Mouse (Mus musculus): Measurements from ENCODE around the gene Cnga4. TPM values are rescaled to one million over a fixed set of nuclear protein-coding genes. Genes with fewer than 3 reads are reported as not detected.

Gene Cnga4
- polyA plus RNA-seq, 1 experiment = 7.9 TPM

GRCm38 (mm10) chr7:105414385-105414784, 10.0 kb downstream of the Cnga4 start:
- peak overlapping the region; percentile 69 for H3K4me3 ChIP-seq (ENCODE audit: control insufficient read depth, low read depth, low read length)
- no peak overlapping the region for H3K27ac ChIP-seq (ENCODE audit: control insufficient read depth, insufficient read depth, low read depth, low read length)
- peaks cover 2% of the 10 kb centered on the region for H3K4me1 ChIP-seq (ENCODE audit: control insufficient read depth, insufficient read depth, low read length)
- H3K27me3 ChIP-seq (ENCODE audit: control insufficient read depth, insufficient read depth, low read length) = no peaks in the 10 kb centered on the region
- TF ChIP-seq POLR2A (IDR thresholded peaks at IDR 0.05; ENCODE audit: control insufficient read depth, low read depth, low read length) (no peak), CTCF (IDR thresholded peaks at IDR 0.05; ENCODE audit: control insufficient read depth, insufficient read depth, insufficient replicate concordance, low read depth, low read length) (no peak)
- H3K36me3 ChIP-seq (ENCODE audit: control insufficient read depth, insufficient read depth, low read length) = no peaks in the 10 kb centered on the region

- no peaks in the 10 kb centered on the region for H3K27me3 ChIP-seq (ENCODE audit: control insufficient read depth, insufficient read depth, low read length)
- TF ChIP-seq POLR2A (IDR thresholded peaks at IDR 0.05; ENCODE audit: control insufficient read depth, low read depth, low read length) (no peak), CTCF (IDR thresholded peaks at IDR 0.05; ENCODE audit: control insufficient read depth, insufficient read depth, insufficient replicate concordance, low read depth, low read length) (no peak)
- no peaks in the 10 kb centered on the region for H3K36me3 ChIP-seq (ENCODE audit: control insufficient read depth, insufficient read depth, low read length)
- H3K27ac ChIP-seq (ENCODE audit: control insufficient read depth, insufficient read depth, low read depth, low read length) = no peak overlapping the region
- H3K4me1 ChIP-seq (ENCODE audit: control insufficient read depth, insufficient read depth, low read length) = peaks cover 2% of the 10 kb centered on the region
- no peak overlapping the region for H3K4me3 ChIP-seq (ENCODE audit: control insufficient read depth, low read depth, low read length)
Measured at GRCm38 (mm10) chr7:105416529-105416928, 12.2 kb downstream of the Cnga4 start.

DNA sequence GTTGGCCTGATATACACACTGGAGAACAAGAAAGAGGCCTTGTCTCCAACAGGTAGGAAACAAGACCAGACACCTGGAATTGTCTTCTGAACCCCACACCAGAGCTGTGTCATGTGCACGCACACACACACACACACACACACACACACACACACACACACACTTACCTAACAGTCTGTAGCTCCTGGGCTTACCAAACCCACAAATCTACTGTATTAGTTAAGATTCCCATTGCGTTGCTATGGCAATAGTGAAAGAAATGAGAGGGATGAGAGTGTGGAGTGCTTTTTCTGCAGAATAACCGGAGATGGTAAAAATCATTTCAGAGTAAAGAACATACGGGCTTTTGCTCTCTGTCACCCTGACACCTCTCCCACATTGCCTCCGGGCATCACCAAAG, 13.7 kb downstream of the Cnga4 start:
- Histone ChIP-seq H3K4me1 (ENCODE audit: control insufficient read depth, insufficient read depth, low read length) (peaks cover 2% of the 10 kb centered on the region; the same call in 1 of the 2 replicates), H3K27me3 (ENCODE audit: control insufficient read depth, insufficient read depth, low read length) (no peaks in the 10 kb centered on the region), H3K4me3 (ENCODE audit: control insufficient read depth, low read depth, low read length) (no peak overlapping the region), H3K36me3 (ENCODE audit: control insufficient read depth, insufficient read depth, low read length) (no peaks in the 10 kb centered on the region), H3K27ac (ENCODE audit: control insufficient read depth, insufficient read depth, low read depth, low read length) (no peak overlapping the region)
- no peak for TF ChIP-seq POLR2A (IDR thresholded peaks at IDR 0.05; ENCODE audit: control insufficient read depth, low read depth, low read length)
- no peak for TF ChIP-seq CTCF (IDR thresholded peaks at IDR 0.05; ENCODE audit: control insufficient read depth, insufficient read depth, insufficient replicate concordance, low read depth, low read length)

DNA sequence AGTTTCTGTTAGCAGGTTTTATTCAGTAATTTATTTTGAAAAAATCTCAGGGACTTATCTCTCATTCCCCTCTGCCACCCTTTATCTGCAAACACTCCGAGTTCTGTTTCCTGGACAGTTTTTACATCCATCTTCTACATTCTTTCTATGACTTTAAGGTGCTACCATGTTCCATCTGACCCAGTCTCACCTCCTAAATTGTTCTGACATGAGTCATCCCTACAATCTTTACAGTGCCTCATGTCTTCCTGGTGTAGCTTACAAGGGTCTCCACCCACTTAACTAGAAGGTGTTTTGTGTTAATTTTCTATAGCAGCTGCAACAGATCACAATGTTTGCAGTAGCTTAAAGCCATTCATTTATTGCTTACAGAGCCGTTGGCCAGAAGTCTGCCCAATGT, 16.5 kb downstream of the Cnga4 start:
- no peaks in the 10 kb centered on the region for H3K36me3 ChIP-seq (ENCODE audit: control insufficient read depth, insufficient read depth, low read length)
- peaks cover 3% of the 10 kb centered on the region; the same call in 1 of the 2 replicates for H3K4me1 ChIP-seq (ENCODE audit: control insufficient read depth, insufficient read depth, low read length)
- H3K27ac ChIP-seq (ENCODE audit: control insufficient read depth, insufficient read depth, low read depth, low read length) = no peak overlapping the region
- no peaks in the 10 kb centered on the region for H3K27me3 ChIP-seq (ENCODE audit: control insufficient read depth, insufficient read depth, low read length)
- no peak overlapping the region for H3K4me3 ChIP-seq (ENCODE audit: control insufficient read depth, low read depth, low read length)
- TF ChIP-seq POLR2A (IDR thresholded peaks at IDR 0.05; ENCODE audit: control insufficient read depth, low read depth, low read length) = no peak
- TF ChIP-seq CTCF (IDR thresholded peaks at IDR 0.05; ENCODE audit: control insufficient read depth, insufficient read depth, insufficient replicate concordance, low read depth, low read length) = no peak

DNA sequence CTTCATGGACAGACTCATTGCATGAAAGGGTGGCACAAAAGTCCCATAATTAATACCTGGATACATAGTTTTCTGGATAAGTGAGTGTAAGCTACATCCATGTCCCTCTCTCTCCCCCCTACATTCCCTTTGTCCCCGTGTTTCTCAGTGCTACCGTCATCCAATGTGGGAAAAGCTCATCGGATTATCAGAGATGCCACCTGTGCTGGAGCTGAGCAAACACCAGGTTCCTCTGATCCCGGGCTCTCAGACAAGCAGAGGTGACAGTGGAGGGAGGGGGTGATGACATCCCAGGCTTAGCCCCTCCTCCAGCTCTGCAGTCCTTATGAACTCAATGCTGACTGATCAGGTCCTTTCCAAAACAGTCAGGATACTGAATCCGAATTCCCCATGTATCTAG, 20.0 kb downstream of the Cnga4 start:
- TF ChIP-seq CTCF (IDR thresholded peaks at IDR 0.05; ENCODE audit: control insufficient read depth, insufficient read depth, insufficient replicate concordance, low read depth, low read length) = no peak
- TF ChIP-seq POLR2A (IDR thresholded peaks at IDR 0.05; ENCODE audit: control insufficient read depth, low read depth, low read length) = no peak
- no peaks in the 10 kb centered on the region for H3K27me3 ChIP-seq (ENCODE audit: control insufficient read depth, insufficient read depth, low read length)
- no peak overlapping the region for H3K27ac ChIP-seq (ENCODE audit: control insufficient read depth, insufficient read depth, low read depth, low read length)
- H3K36me3 ChIP-seq (ENCODE audit: control insufficient read depth, insufficient read depth, low read length) = no peaks in the 10 kb centered on the region
- H3K4me3 ChIP-seq (ENCODE audit: control insufficient read depth, low read depth, low read length) = no peak overlapping the region
- peaks cover 4% of the 10 kb centered on the region; the same call in 1 of the 2 replicates for H3K4me1 ChIP-seq (ENCODE audit: control insufficient read depth, insufficient read depth, low read length)

GRCm38 (mm10) chr7:105425424-105426043, 21.2 kb downstream of the Cnga4 start, which contains the start of gene Cckbr:
Gene Cckbr, plus strand, starts transcription at chr7:105425731.
- H3K4me3 ChIP-seq (ENCODE audit: control insufficient read depth, low read depth, low read length) = no peak within 1 kb of the TSS; the same call in 1 of the 2 replicates
- no peak within 1 kb of the TSS for H3K27ac ChIP-seq (ENCODE audit: control insufficient read depth, insufficient read depth, low read depth, low read length)
- peaks cover 4% of the 10 kb centered on the region; the same call in 1 of the 2 replicates for H3K4me1 ChIP-seq (ENCODE audit: control insufficient read depth, insufficient read depth, low read length)
- H3K27me3 ChIP-seq (ENCODE audit: control insufficient read depth, insufficient read depth, low read length) = no peaks in the 10 kb centered on the region
- no peaks in the 10 kb centered on the region for H3K36me3 ChIP-seq (ENCODE audit: control insufficient read depth, insufficient read depth, low read length)
- TF ChIP-seq CTCF (IDR thresholded peaks at IDR 0.05; ENCODE audit: control insufficient read depth, insufficient read depth, insufficient replicate concordance, low read depth, low read length) = no peak
- TF ChIP-seq POLR2A (IDR thresholded peaks at IDR 0.05; ENCODE audit: control insufficient read depth, low read depth, low read length) = no peak

- Histone ChIP-seq H3K4me1 (ENCODE audit: control insufficient read depth, insufficient read depth, low read length) (peaks cover 4% of the 10 kb centered on the region; the same call in 1 of the 2 replicates), H3K27me3 (ENCODE audit: control insufficient read depth, insufficient read depth, low read length) (no peaks in the 10 kb centered on the region), H3K4me3 (ENCODE audit: control insufficient read depth, low read depth, low read length) (no peak overlapping the region), H3K36me3 (ENCODE audit: control insufficient read depth, insufficient read depth, low read length) (no peaks in the 10 kb centered on the region), H3K27ac (ENCODE audit: control insufficient read depth, insufficient read depth, low read depth, low read length) (no peak overlapping the region)
- TF ChIP-seq CTCF (IDR thresholded peaks at IDR 0.05; ENCODE audit: control insufficient read depth, insufficient read depth, insufficient replicate concordance, low read depth, low read length) (no peak), POLR2A (IDR thresholded peaks at IDR 0.05; ENCODE audit: control insufficient read depth, low read depth, low read length) (no peak)
Measured at GRCm38 (mm10) chr7:105426051-105426450, 21.7 kb downstream of the Cnga4 start.

Data from testis, adult 2 months (tissue).